Mouse (Mus musculus) intestine, embryonic 16.5 days (tissue): Measurements from ENCODE around the gene 4931409K22Rik. TPM values are rescaled to one million over a fixed set of nuclear protein-coding genes. Genes with fewer than 3 reads are reported as not detected.

Experiments
- ATAC-seq: fragments of 200-750 bp; cut with Nextera tagmentation; 2 replicates; pipeline ENCODE4 v1.8.0; 2017; ENCODE audit warnings: moderate TSS enrichment, moderate library complexity
- H3K27ac ChIP-seq: fragments of 300-500 bp; sonication (generic); 2 replicates; pipeline ENCODE4 v1.5.1; 2014; ENCODE audit warnings: mild to moderate bottlenecking, low read length
- H3K27me3 ChIP-seq: fragments of 300-500 bp; sonication (generic); replicated peaks from 2 replicates; pipeline ENCODE4 v1.6.1; 2014; ENCODE audit warnings: low read length, control low read depth, mixed read lengths; ENCODE audit not compliant: control insufficient read depth, insufficient read depth
- H3K36me3 ChIP-seq: fragments of 300-500 bp; sonication (generic); 2 replicates; pipeline ENCODE4 v1.6.1; 2014; ENCODE audit warnings: low read length, control low read depth; ENCODE audit not compliant: control insufficient read depth, insufficient read depth
- H3K4me1 ChIP-seq: fragments of 300-500 bp; sonication (generic); 2 replicates; pipeline ENCODE4 v1.6.1; 2014; ENCODE audit warnings: low read length, control low read depth, mixed read lengths; ENCODE audit not compliant: control insufficient read depth, insufficient read depth
- H3K4me2 ChIP-seq: fragments of 300-500 bp; sonication (generic); 2 replicates; pipeline ENCODE4 v1.6.1; 2014; ENCODE audit warnings: low read depth, low read length, control low read depth
- H3K4me3 ChIP-seq: fragments of 300-500 bp; sonication (generic); 2 replicates; pipeline ENCODE4 v1.5.1; 2014; ENCODE audit warnings: mild to moderate bottlenecking, low read length
- H3K9ac ChIP-seq: fragments of 300-500 bp; sonication (generic); 2 replicates; pipeline ENCODE4 v1.6.1; 2014; ENCODE audit warnings: low read depth, low read length
- H3K9me3 ChIP-seq: fragments of 300-500 bp; sonication (generic); 2 replicates; pipeline ENCODE4 v1.6.1; 2016; ENCODE audit warnings: low read length, control low read depth; ENCODE audit not compliant: control insufficient read depth
- WGBS: fragments of 180-500 bp; shearing (Covaris S2); extraction: QIAGEN DNeasy Blood & Tissue Kit; methylation state at CpG from one replicate; pipeline ENCODE4 v1.1.7; 2014; 5-methylcytosine and 5-hydroxymethylcytosine counted together
- polyA plus RNA-seq: library from polyadenylated mRNA; unstranded; fragments of >200 nt; fragmentation: Nextera tagmentation; extraction: Ambion mirVana; gene quantifications from 2 replicates; pipeline ENCODE4 v1.2.1, GENCODE M21; 2015

Gene 4931409K22Rik
- polyA plus RNA-seq, 1 experiment from 2014 or later, result not detected

DNA sequence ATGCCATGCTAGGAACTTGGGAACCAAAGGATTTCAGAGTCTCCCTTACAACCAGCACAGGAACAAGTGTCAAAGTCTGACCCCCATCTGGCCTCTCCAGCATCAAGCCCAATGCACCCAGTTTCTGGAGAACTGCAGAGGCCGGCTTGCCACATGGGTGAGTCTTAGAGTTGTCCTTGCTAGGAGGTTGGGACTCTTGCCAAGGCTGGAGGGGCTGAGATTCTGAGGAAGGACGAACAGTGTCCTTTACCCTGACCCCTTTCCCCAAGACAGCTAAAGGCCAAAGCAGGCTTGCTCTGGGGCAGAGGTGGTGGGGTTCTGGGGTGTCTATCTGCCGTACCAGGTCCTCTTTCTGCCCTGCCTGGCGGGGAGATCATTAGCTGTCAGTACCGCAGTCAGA lies 20.1 kb downstream of the 4931409K22Rik start:
- Histone ChIP-seq H3K4me2 (no peak overlapping the region), H3K9me3 (no peaks in the 10 kb centered on the region), H3K4me1 (peaks cover 12% of the 10 kb centered on the region), H3K27ac (no peak overlapping the region), H3K9ac (no peak overlapping the region), H3K27me3 (peaks cover 13% of the 10 kb centered on the region; the same call in 1 of the 2 replicates), H3K4me3 (no peak overlapping the region), H3K36me3 (no peaks in the 10 kb centered on the region)
- 79% methylated on average over 5 of the region's 5 CpGs for WGBS
- no peak for ATAC-seq

GRCm38 (mm10) chr5:24535731-24536130 lies 20.9 kb downstream of the 4931409K22Rik start:
- Histone ChIP-seq H3K36me3 (no peaks in the 10 kb centered on the region), H3K27ac (no peak overlapping the region), H3K4me1 (peaks cover 5% of the 10 kb centered on the region), H3K9me3 (no peaks in the 10 kb centered on the region), H3K27me3 (peaks cover 20% of the 10 kb centered on the region; the same call in 1 of the 2 replicates), H3K4me2 (no peak overlapping the region), H3K9ac (no peak overlapping the region), H3K4me3 (no peak overlapping the region)
- 82% methylated on average over 3 of the region's 3 CpGs for WGBS
- ATAC-seq, result no peak

DNA sequence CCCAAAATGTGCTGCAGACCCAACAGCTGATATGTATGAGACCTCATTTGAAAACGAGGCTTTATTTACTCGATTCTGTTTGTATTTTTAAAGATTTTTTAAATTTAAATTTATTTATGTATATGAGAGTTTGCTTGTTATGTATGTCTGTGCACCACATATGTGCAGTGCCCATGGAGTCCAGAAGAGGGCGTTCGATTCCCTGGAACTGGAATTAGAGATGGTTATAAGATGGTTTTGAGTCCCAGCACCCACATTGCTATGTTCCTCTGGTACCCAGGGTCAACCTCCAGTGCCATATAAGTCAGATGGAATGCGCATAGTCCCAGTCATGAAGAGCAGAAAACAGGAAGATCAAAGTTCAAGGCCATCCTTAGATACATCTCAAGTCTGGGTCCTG lies 22.3 kb downstream of the 4931409K22Rik start:
- H3K36me3 ChIP-seq, result no peaks in the 10 kb centered on the region
- H3K9ac ChIP-seq, result no peak overlapping the region
- H3K4me1 ChIP-seq, result no peaks in the 10 kb centered on the region
- peaks cover 21% of the 10 kb centered on the region for H3K27me3 ChIP-seq
- no peak for ATAC-seq
- no peak overlapping the region for H3K27ac ChIP-seq
- H3K4me2 ChIP-seq, result no peak overlapping the region
- no peaks in the 10 kb centered on the region for H3K9me3 ChIP-seq
- 52% methylated on average over 5 of the region's 5 CpGs for WGBS
- H3K4me3 ChIP-seq, result no peak overlapping the region

GRCm38 (mm10) chr5:24533391-24533790 lies 23.2 kb downstream of the 4931409K22Rik start:
- WGBS, result 45% methylated on average over 11 of the region's 11 CpGs
- H3K4me1 ChIP-seq, result no peaks in the 10 kb centered on the region
- no peak overlapping the region for H3K27ac ChIP-seq
- H3K27me3 ChIP-seq, result peaks cover 30% of the 10 kb centered on the region
- H3K36me3 ChIP-seq, result no peaks in the 10 kb centered on the region
- H3K9ac ChIP-seq, result no peak overlapping the region
- H3K4me2 ChIP-seq, result no peak overlapping the region
- ATAC-seq, result no peak
- H3K9me3 ChIP-seq, result no peaks in the 10 kb centered on the region
- no peak overlapping the region for H3K4me3 ChIP-seq

DNA sequence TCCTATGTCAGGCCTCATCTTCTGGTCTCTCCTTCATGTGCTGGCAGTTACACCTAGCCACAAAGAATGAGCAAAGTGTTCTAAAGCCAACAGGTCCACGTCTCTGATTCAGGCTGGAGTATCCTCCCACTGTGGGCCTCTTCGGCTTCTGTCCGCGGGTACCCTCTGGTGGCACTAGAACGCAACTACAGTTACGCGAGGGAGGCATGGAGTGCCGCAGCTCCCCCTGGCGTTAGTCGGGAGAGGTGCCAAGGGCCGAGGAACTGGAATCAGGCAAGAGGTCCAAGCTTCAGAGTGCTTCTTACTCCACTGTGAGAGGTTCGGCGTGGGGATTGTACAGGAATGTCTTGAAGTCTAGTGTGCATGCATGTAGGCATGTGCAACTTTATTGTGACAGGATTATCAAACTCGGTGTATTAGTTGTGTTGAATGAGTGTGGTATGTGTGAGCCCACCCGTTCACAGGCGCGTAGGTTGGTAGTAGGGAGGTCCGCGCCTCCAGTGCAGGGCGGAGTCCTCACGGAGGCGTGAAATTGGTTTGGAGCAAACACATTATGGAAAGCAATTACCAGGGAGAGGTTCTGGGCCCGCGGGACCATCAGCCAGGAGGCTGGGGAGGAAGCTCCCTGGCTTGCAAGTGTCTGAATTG lies 26.4 kb downstream of the 4931409K22Rik start:
- H3K9me3 ChIP-seq, result no peaks in the 10 kb centered on the region
- ATAC-seq, result peak; percentile 63
- no peak overlapping the region for H3K4me2 ChIP-seq
- peaks cover 62% of the 10 kb centered on the region for H3K27me3 ChIP-seq
- H3K4me1 ChIP-seq, result peaks cover 14% of the 10 kb centered on the region
- no peak overlapping the region for H3K4me3 ChIP-seq
- WGBS, result 17% methylated on average over 24 of the region's 24 CpGs
- H3K27ac ChIP-seq, result no peak overlapping the region
- no peak overlapping the region for H3K9ac ChIP-seq
- H3K36me3 ChIP-seq, result no peaks in the 10 kb centered on the region

GRCm38 (mm10) chr5:24527780-24528179 lies 28.8 kb downstream of the 4931409K22Rik start:
- Histone ChIP-seq H3K4me3 (no peak overlapping the region), H3K4me1 (peaks cover 14% of the 10 kb centered on the region), H3K9me3 (no peaks in the 10 kb centered on the region), H3K27me3 (peaks cover 83% of the 10 kb centered on the region), H3K36me3 (no peaks in the 10 kb centered on the region), H3K27ac (no peak overlapping the region), H3K4me2 (no peak overlapping the region), H3K9ac (no peak overlapping the region)
- WGBS, result 15% methylated on average over 6 of the region's 6 CpGs
- no peak for ATAC-seq

DNA sequence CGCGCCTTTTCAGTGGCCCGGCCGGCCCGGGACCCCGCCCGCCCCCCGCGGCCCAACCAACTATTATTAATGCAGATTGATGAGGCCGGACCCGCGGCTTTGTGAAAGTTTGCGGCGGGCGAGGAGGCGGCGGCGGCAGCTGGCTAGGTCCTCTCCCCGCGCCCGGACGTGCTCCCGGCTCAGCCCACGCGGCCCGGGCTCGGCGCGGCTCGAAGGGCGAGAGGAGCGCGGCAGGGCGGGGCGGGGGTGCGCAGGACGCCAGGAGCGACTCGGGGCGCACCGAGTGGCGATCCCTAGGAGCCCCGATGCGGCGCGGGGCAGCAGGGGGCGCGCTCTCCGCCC lies 29.7 kb downstream of the 4931409K22Rik start, which contains the start of gene Gbx1:
Gbx1 (minus strand) TSS at position 314 of the 342 bp plus-strand sequence.
- H3K9me3 ChIP-seq, result no peaks in the 10 kb centered on the region
- H3K36me3 ChIP-seq, result no peaks in the 10 kb centered on the region
- under 1% methylated on average over 28 of the region's 49 CpGs for WGBS
- H3K4me3 ChIP-seq, result peak within 1 kb of the TSS; percentile 49
- peak; percentile 59; the same call in 1 of the 2 replicates for ATAC-seq
- peak within 1 kb of the TSS; percentile 43; the same call in 1 of the 2 replicates for H3K9ac ChIP-seq
- peaks cover 14% of the 10 kb centered on the region for H3K4me1 ChIP-seq
- H3K27me3 ChIP-seq, result peaks cover 87% of the 10 kb centered on the region
- no peak within 1 kb of the TSS for H3K27ac ChIP-seq
- peak within 1 kb of the TSS; percentile 90 for H3K4me2 ChIP-seq

GRCm38 (mm10) chr5:24526190-24526888 lies 30.3 kb downstream of the 4931409K22Rik start:
- 0 out of 2 replicates have a peak, but pooled peaks have one; percentile 29 for ATAC-seq
- H3K9ac ChIP-seq, result peak overlapping the region; percentile 43; the same call in 1 of the 2 replicates

DNA sequence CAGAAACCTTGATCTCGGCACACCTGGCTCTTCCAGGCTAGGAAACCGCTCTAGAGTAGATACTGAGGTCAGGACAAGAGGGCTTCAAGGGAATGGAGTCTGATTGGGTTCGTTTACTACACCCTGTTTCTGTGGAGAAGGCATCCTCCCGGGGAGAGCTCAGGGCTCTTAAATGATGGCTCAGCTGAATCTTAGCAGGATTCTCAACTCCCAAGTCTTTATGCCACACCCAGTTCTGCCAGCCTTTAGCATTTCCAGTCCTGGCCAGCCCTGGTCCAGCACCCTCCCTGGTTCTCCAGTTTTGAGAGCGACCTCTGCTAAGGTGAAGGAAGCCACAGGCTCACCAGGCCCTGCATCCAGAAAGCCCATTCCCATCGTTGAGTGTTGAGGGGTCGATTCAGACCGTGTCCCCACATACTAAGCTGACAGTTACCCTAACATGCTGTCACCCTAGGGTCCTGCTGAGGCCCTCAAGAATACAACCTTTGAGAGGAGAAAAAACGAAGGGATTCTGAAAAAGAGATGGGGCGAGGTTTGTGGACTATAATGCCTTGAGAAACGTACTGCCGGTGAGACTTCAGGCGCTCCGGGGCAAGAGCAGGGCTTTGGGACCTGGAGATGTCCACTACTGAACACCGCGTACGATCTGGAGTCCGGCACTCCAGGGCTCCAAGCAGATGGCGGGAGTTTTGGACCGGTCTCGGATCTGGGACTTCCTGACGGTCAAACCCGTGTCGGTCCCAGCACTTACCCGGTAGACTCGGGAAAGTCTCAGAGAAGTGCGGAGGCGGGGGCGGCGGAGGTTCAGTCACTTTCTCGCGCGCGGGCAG lies 31.0 kb downstream of the 4931409K22Rik start:
- Histone ChIP-seq H3K4me1 (peaks cover 14% of the 10 kb centered on the region), H3K36me3 (no peaks in the 10 kb centered on the region), H3K9me3 (no peaks in the 10 kb centered on the region), H3K4me3 (peak overlapping the region; percentile 49), H3K27ac (no peak overlapping the region), H3K27me3 (peaks cover 77% of the 10 kb centered on the region), H3K4me2 (peak overlapping the region; percentile 90), H3K9ac (peak overlapping the region; percentile 29; the same call in 1 of the 2 replicates)
- no peak for ATAC-seq
- 4% methylated on average over 34 of the region's 34 CpGs for WGBS

More at GRCm38 (mm10) chr5:24526190-24526888, 30.3 kb downstream of the 4931409K22Rik start:
- H3K4me3 ChIP-seq, result peak overlapping the region; percentile 49
- peak overlapping the region; percentile 90 for H3K4me2 ChIP-seq
- under 1% methylated on average over 54 of the region's 109 CpGs for WGBS
- no peaks in the 10 kb centered on the region for H3K36me3 ChIP-seq
- peaks cover 83% of the 10 kb centered on the region for H3K27me3 ChIP-seq
- H3K9me3 ChIP-seq, result no peaks in the 10 kb centered on the region
- H3K27ac ChIP-seq, result no peak overlapping the region
- peaks cover 14% of the 10 kb centered on the region for H3K4me1 ChIP-seq
